Comparison of ENCODE assay signal across 8 mouse cellular contexts in genomic region chr13:84222682-84222992, GRCm38 (mm10). TPM values are rescaled to one million over a fixed set of nuclear protein-coding genes. Genes with fewer than 3 reads are reported as not detected.
DNase-seq lines count a peak whose midpoint lies in the region; ATAC-seq and TF ChIP-seq lines count a peak whose summit lies in the region.

No protein-coding gene starts in this region.

- no peaks in the 10 kb centered on the region for H3K27me3 ChIP-seq in hindbrain, embryonic 15.5 days
- no peaks in the 10 kb centered on the region for H3K27me3 ChIP-seq in midbrain, embryonic 16.5 days (ENCODE audit: control insufficient read depth, insufficient read depth, low read depth, low read length)

- peak overlapping the region; percentile 78 for H3K4me3 ChIP-seq in left cerebral cortex, adult 2 months
- H3K4me3 ChIP-seq in hindbrain, embryonic 15.5 days, result peak overlapping the region; percentile 93
- H3K4me3 ChIP-seq in midbrain, embryonic 16.5 days (ENCODE audit: low read depth, low read length), result peak overlapping the region; percentile 60

- H3K27ac ChIP-seq in left cerebral cortex, adult 2 months, result peak overlapping the region; percentile 79
- peak overlapping the region; percentile 86 for H3K27ac ChIP-seq in hindbrain, embryonic 15.5 days (replicated peaks)
- peak overlapping the region; percentile 86 for H3K27ac ChIP-seq in midbrain, embryonic 16.5 days (ENCODE audit: low read length)

- peak overlapping the region; percentile 92 for H3K9ac ChIP-seq in hindbrain, embryonic 15.5 days
- peak overlapping the region; percentile 76 for H3K9ac ChIP-seq in midbrain, embryonic 16.5 days (ENCODE audit: low read depth, low read length)

- intact Hi-C loops in left cerebral cortex, adult 2 months (cut with DNase I), result loop anchor here (2.0 to 10.0 kb wide), 7 partner anchors 122 to 540 kb away; no protein-coding TSS in a partner anchor
- intact Hi-C loops in left cerebral cortex, postnatal 4 days (cut with DNase I), result loop anchor here (5.0 kb wide), 2 partner anchors 155 to 475 kb away; no protein-coding TSS in a partner anchor

- peaks cover 36% of the 10 kb centered on the region for H3K4me1 ChIP-seq in hindbrain, embryonic 15.5 days (replicated peaks)
- H3K4me1 ChIP-seq in midbrain, embryonic 16.5 days (ENCODE audit: control insufficient read depth, insufficient read depth, low read length), result peaks cover 20% of the 10 kb centered on the region

- H3K36me3 ChIP-seq in hindbrain, embryonic 15.5 days, result 0 out of 2 replicates have a peak, but pooled peaks cover under 1% of the 10 kb centered on the region
- H3K36me3 ChIP-seq in midbrain, embryonic 16.5 days (ENCODE audit: control insufficient read depth, insufficient read depth, low read length), result no peaks in the 10 kb centered on the region

- H3K4me2 ChIP-seq in hindbrain, embryonic 15.5 days, result peak overlapping the region; percentile 96
- peak overlapping the region; percentile 95 for H3K4me2 ChIP-seq in midbrain, embryonic 16.5 days (ENCODE audit: low read length)

- no peak for TF ChIP-seq CTCF in left cerebral cortex, adult 2 months (IDR thresholded peaks at IDR 0.05)

- H3K9me3 ChIP-seq in hindbrain, embryonic 15.5 days, result no peaks in the 10 kb centered on the region
- no peaks in the 10 kb centered on the region for H3K9me3 ChIP-seq in midbrain, embryonic 16.5 days (replicated peaks; ENCODE audit: control insufficient read depth, low read length, poor library complexity, severe bottlenecking)

- no peak for DNase-seq in left cerebral cortex, adult 2 months (ENCODE audit: extremely low spot score in 1 of 2, low spot score in 2 of 2)
- no peak for DNase-seq in left cerebral cortex, postnatal 4 days
- peak; percentile 8 for DNase-seq in c-Kit-positive CD71-positive TER-119-positive erythroid progenitor cells, embryonic 14.5 days (ENCODE audit: low spot score)
- DNase-seq in adrenal gland, postnatal 4 days (ENCODE audit: low spot score in 2 of 2), result no peak
- DNase-seq in cerebellum, postnatal 36 days, result no peak

- ATAC-seq in hindbrain, embryonic 15.5 days (ENCODE audit: low FRiP score, low read depth), result no peak
- ATAC-seq in midbrain, embryonic 16.5 days, result no peak
- ATAC-seq in erythroid progenitor cell, adult 5-6 weeks (replicated peaks; ENCODE audit: low FRiP score, poor library complexity, severe bottlenecking), result no peak

- WGBS in hindbrain, embryonic 15.5 days, result 3% methylated on average over 10 of the region's 10 CpGs
- 2% methylated on average over 10 of the region's 10 CpGs for WGBS in midbrain, embryonic 16.5 days

RNA-seq across cellular contexts. Expression of gene Tmem161b, which starts 0.5 kb away (rescaled TPM):
- 10 to 100 TPM; 25.6 to 33.9 TPM for total RNA-seq in left cerebral cortex, adult 2 months (2021)
- total RNA-seq in left cerebral cortex, postnatal 4 days (2021), result 10 to 100 TPM; 31.7 to 36.4 TPM
- 26.5 and 27.3 TPM in 2 replicates for polyA plus RNA-seq in hindbrain, embryonic 15.5 days (2015; fragmentation: Nextera tagmentation; extraction: Ambion mirVana)
- polyA plus RNA-seq in midbrain, embryonic 16.5 days (2015; fragmentation: Nextera tagmentation; extraction: Ambion mirVana), result 23.6 and 30.1 TPM in 2 replicates
- 10 to 100 TPM; 23.8 to 24.5 TPM for total RNA-seq in adrenal gland, postnatal 4 days (2021)
- 5.4 and 12.3 TPM in 2 replicates for total RNA-seq in erythroid progenitor cell, adult 5-6 weeks (2015; ENCODE audit: low replicate concordance)
- 1.5 and 4.4 TPM in 2 replicates for total RNA-seq in erythroid progenitor cell, adult 5-6 weeks (2017; ENCODE audit: low replicate concordance)
